Mouse (Mus musculus): ENCODE measurements around the gene Asap2.
A peak's percentile ranks its signal among the peaks of the same experiment; 100 is the strongest.
"Not testable (repeated sequence)": the region's sequence is repeated elsewhere in the genome, so short reads cannot be mapped to it uniquely, and the experiment has no call there.

DNA sequence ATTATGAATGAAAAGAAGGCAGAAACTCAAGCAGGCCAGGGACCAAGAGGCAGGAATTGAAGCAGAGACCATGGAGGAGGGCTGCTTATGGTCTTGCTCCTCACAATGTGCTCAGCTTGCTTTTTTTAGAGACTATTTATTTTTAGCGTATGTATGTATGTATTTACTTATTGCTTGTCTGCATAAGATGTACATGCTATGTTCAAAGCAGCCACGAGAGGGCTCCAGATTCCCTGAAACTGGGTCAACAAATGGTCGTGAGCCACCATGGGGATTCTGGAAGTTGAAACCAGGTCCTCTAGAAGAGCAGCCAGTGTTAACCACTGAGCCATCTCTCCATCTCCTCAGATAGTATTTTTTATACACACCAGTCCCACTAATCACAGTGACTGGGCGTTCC is 85.5 kb downstream of the Asap2 start:
- peak; percentile 44; the same call in 1 of the 2 replicates for TF ChIP-seq CTCF (IDR thresholded peaks at IDR 0.05; ENCODE audit: low read depth)
- not testable (repeated sequence) for TF ChIP-seq EP300 (IDR thresholded peaks at IDR 0.05; ENCODE audit: low read depth)
